Mouse (Mus musculus): ENCODE data around the gene Gpr146. TPM values are rescaled to one million over a fixed set of nuclear protein-coding genes. Genes with fewer than 3 reads are reported as not detected.

Gpr146 gene
- polyA plus RNA-seq, 1 experiment from 2014 or later = 1.8 TPM

DNA sequence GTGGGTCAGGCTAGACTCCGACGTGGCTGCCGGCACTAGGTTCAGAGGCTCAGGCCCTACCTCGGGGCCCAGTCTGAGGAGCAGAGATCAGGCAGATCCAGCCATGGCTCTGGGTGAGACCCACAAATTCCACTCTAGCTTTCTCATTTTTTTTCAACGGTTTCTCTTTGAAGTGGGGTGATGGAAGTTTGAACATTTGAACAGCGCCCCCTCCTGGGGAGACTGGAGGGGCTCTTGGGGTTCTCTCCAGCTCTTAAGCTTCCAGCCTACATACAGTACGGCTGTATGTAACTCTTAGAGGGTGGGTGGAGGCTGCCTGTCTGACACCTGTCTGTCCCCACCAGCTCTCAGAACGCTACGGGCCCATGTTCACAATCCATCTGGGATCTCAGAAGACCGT is 24.0 kb upstream of the Gpr146 start:
- 60% methylated on average over 10 of the region's 10 CpGs for WGBS
- H3K4me1 ChIP-seq (replicated peaks; ENCODE audit: control insufficient read depth, insufficient read depth, low read length) = no peaks in the 10 kb centered on the region
- H3K9me3 ChIP-seq (ENCODE audit: control insufficient read depth, low read length) = no peaks in the 10 kb centered on the region

DNA sequence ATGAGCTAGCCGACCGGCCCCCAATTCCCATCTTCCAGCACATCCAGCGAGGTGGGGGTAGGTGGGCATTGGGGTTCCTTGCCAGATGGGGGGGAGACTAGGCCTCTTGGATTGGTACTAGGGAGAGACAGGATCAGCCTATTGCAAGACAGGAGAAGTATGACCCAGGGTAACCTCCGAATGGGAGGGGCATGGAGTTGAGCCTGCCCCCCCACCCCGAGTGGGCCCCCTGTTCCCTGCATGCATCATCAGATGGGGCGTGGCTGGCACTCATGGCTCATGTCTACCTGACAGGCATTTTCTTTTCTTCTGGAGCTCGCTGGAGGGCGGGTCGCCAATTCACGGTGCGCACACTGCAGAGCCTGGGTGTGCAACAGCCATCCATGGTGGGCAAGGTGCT is 23.6 kb upstream of the Gpr146 start:
- H3K9me3 ChIP-seq (ENCODE audit: control insufficient read depth, low read length) = no peaks in the 10 kb centered on the region
- H3K27me3 ChIP-seq (replicated peaks; ENCODE audit: control insufficient read depth, insufficient read depth, low read length) = no peaks in the 10 kb centered on the region
- no peaks in the 10 kb centered on the region for H3K4me1 ChIP-seq (replicated peaks; ENCODE audit: control insufficient read depth, insufficient read depth, low read length)
- H3K36me3 ChIP-seq (ENCODE audit: control insufficient read depth, insufficient read depth) = no peaks in the 10 kb centered on the region
- H3K4me3 ChIP-seq (replicated peaks; ENCODE audit: low read length) = no peak overlapping the region
- H3K4me2 ChIP-seq (ENCODE audit: low read length) = no peak overlapping the region
- 80% methylated on average over 11 of the region's 11 CpGs for WGBS
- no peak overlapping the region for H3K27ac ChIP-seq (ENCODE audit: low read length)
- ATAC-seq = no peak
- H3K9ac ChIP-seq (replicated peaks; ENCODE audit: low read depth, low read length) = no peak overlapping the region

More for the DNA sequence above, 24.0 kb upstream of the Gpr146 start:
- Histone ChIP-seq H3K4me3 (replicated peaks; ENCODE audit: low read length) (no peak overlapping the region), H3K27me3 (replicated peaks; ENCODE audit: control insufficient read depth, insufficient read depth, low read length) (no peaks in the 10 kb centered on the region), H3K36me3 (ENCODE audit: control insufficient read depth, insufficient read depth) (no peaks in the 10 kb centered on the region), H3K9ac (replicated peaks; ENCODE audit: low read depth, low read length) (no peak overlapping the region), H3K27ac (ENCODE audit: low read length) (no peak overlapping the region), H3K4me2 (ENCODE audit: low read length) (no peak overlapping the region)
- no peak for ATAC-seq

DNA sequence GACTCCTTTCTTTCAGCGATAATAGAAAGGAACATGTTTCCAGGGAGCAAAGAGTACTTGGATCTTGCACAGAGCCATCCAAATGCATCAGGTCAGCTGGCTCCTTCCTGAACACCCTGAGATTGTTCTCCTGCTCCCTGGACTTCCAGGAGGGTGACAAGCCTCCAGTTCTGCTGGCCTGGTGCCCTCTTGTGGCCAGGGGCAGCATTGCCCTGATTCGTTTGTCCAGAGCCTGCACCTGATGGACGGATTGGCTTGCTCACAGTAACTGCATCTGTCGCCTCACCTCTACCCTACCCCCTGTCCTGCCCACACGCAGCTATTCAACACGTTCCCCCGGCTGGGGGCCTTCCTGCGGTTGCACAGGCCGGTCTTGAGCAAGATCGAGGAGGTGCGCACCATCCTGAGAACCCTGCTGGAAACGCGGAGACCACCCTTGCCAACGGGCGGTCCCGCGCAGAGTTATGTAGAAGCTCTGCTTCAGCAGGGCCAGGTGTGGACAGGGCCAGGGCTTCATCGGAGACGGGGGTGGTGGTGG is 22.2 kb upstream of the Gpr146 start:
- no peaks in the 10 kb centered on the region for H3K4me1 ChIP-seq (replicated peaks; ENCODE audit: control insufficient read depth, insufficient read depth, low read length)
- no peak overlapping the region for H3K27ac ChIP-seq (ENCODE audit: low read length)
- WGBS = 39% methylated on average over 19 of the region's 19 CpGs
- H3K4me2 ChIP-seq (ENCODE audit: low read length) = no peak overlapping the region
- no peak overlapping the region for H3K4me3 ChIP-seq (replicated peaks; ENCODE audit: low read length)
- H3K9me3 ChIP-seq (ENCODE audit: control insufficient read depth, low read length) = no peaks in the 10 kb centered on the region
- no peaks in the 10 kb centered on the region for H3K36me3 ChIP-seq (ENCODE audit: control insufficient read depth, insufficient read depth)
- no peak overlapping the region for H3K9ac ChIP-seq (replicated peaks; ENCODE audit: low read depth, low read length)
- H3K27me3 ChIP-seq (replicated peaks; ENCODE audit: control insufficient read depth, insufficient read depth, low read length) = no peaks in the 10 kb centered on the region
- ATAC-seq = no peak

GRCm38 (mm10) chr5:139358653-139359052 is 18.8 kb upstream of the Gpr146 start:
- Histone ChIP-seq H3K36me3 (ENCODE audit: control insufficient read depth, insufficient read depth) (no peaks in the 10 kb centered on the region), H3K4me1 (replicated peaks; ENCODE audit: control insufficient read depth, insufficient read depth, low read length) (no peaks in the 10 kb centered on the region), H3K27ac (ENCODE audit: low read length) (no peak overlapping the region), H3K9me3 (ENCODE audit: control insufficient read depth, low read length) (no peaks in the 10 kb centered on the region), H3K4me3 (replicated peaks; ENCODE audit: low read length) (no peak overlapping the region), H3K4me2 (ENCODE audit: low read length) (no peak overlapping the region), H3K9ac (replicated peaks; ENCODE audit: low read depth, low read length) (no peak overlapping the region), H3K27me3 (replicated peaks; ENCODE audit: control insufficient read depth, insufficient read depth, low read length) (no peaks in the 10 kb centered on the region)
- no peak for ATAC-seq
- WGBS = 83% methylated on average over 2 of the region's 2 CpGs

- Histone ChIP-seq H3K4me2 (ENCODE audit: low read length) (no peak overlapping the region), H3K9ac (replicated peaks; ENCODE audit: low read depth, low read length) (no peak overlapping the region), H3K27me3 (replicated peaks; ENCODE audit: control insufficient read depth, insufficient read depth, low read length) (no peaks in the 10 kb centered on the region), H3K4me1 (replicated peaks; ENCODE audit: control insufficient read depth, insufficient read depth, low read length) (peaks cover under 1% of the 10 kb centered on the region), H3K4me3 (replicated peaks; ENCODE audit: low read length) (no peak overlapping the region), H3K36me3 (ENCODE audit: control insufficient read depth, insufficient read depth) (no peaks in the 10 kb centered on the region), H3K9me3 (ENCODE audit: control insufficient read depth, low read length) (no peaks in the 10 kb centered on the region), H3K27ac (ENCODE audit: low read length) (no peak overlapping the region)
- ATAC-seq = no peak
- 92% methylated on average over 5 of the region's 5 CpGs for WGBS
These were observed 18.3 kb upstream of the Gpr146 start for GRCm38 (mm10) chr5:139359244-139359643.

DNA sequence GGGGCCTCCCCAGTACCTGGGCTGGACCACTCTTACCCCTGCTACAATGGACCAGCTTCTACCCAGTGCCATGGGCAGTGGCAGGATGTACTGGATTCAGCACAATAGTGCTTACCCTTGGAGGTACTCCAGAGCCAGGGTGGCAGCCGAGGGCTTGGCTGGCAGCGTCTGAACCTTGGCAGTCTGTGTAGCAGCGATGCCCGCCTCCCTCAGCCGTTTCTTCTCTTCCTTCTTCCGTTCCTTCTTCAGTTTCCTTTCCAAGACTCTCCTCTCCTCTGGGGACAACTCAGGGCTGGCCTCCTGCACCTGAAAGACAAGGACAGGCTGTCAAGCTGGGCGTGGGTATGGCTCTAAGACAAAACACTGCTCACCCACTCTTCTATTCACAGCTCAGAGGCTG is 13.6 kb upstream of the Gpr146 start:
- Histone ChIP-seq H3K36me3 (ENCODE audit: control insufficient read depth, insufficient read depth) (no peaks in the 10 kb centered on the region), H3K9me3 (ENCODE audit: control insufficient read depth, low read length) (no peaks in the 10 kb centered on the region)

GRCm38 (mm10) chr5:139364260-139364910 is 13.1 kb upstream of the Gpr146 start:
- 38% methylated on average over 12 of the region's 12 CpGs for WGBS
- H3K9ac ChIP-seq (replicated peaks; ENCODE audit: low read depth, low read length) = no peak overlapping the region
- peaks cover 10% of the 10 kb centered on the region for H3K4me1 ChIP-seq (replicated peaks; ENCODE audit: control insufficient read depth, insufficient read depth, low read length)
- no peaks in the 10 kb centered on the region for H3K36me3 ChIP-seq (ENCODE audit: control insufficient read depth, insufficient read depth)
- H3K9me3 ChIP-seq (ENCODE audit: control insufficient read depth, low read length) = no peaks in the 10 kb centered on the region
- no peak overlapping the region for H3K4me3 ChIP-seq (replicated peaks; ENCODE audit: low read length)
- H3K27me3 ChIP-seq (replicated peaks; ENCODE audit: control insufficient read depth, insufficient read depth, low read length) = no peaks in the 10 kb centered on the region
- no peak overlapping the region for H3K4me2 ChIP-seq (ENCODE audit: low read length)
- H3K27ac ChIP-seq (ENCODE audit: low read length) = 0 out of 2 replicates have a peak overlapping the region, but pooled peaks have one; percentile 3
- ATAC-seq = peak; percentile 63

More for the DNA sequence above, 13.6 kb upstream of the Gpr146 start:
- 65% methylated on average over 7 of the region's 7 CpGs for WGBS
- Histone ChIP-seq H3K27ac (ENCODE audit: low read length) (no peak overlapping the region), H3K4me1 (replicated peaks; ENCODE audit: control insufficient read depth, insufficient read depth, low read length) (peaks cover 10% of the 10 kb centered on the region), H3K4me3 (replicated peaks; ENCODE audit: low read length) (no peak overlapping the region), H3K4me2 (ENCODE audit: low read length) (no peak overlapping the region), H3K27me3 (replicated peaks; ENCODE audit: control insufficient read depth, insufficient read depth, low read length) (no peaks in the 10 kb centered on the region), H3K9ac (replicated peaks; ENCODE audit: low read depth, low read length) (no peak overlapping the region)
- no peak for ATAC-seq

DNA sequence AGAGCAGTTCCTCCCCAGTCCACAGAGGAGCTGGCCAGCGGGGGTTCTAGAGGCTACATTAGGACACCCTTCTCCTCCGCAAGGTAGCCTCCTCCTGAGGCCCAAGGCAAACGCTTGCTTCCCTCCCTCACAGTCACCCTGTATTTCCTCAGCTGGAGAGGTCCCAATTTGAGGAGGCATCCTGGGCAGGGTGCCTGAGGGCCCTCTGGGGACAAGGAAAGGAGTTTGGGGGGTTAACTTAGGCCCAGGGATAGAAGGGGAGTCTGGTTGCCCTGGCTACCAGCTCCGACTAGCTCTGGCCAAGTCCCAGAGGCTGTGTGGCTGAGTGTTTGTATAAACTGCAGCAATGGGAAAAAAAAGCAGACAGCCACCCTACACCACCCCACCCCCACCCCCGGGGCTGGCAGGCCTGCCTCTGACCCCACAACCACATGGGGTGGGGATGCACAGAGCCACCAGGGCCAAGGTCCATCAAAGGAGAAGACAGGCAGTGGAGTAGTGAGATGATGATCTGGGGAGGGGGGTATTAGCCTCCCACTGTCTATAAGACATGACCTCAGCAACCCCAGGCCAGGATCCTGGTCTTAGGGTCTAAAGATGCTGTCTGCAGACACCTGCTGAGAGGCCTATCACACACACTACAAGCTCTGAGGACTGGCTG is 12.5 kb upstream of the Gpr146 start:
- Histone ChIP-seq H3K9me3 (ENCODE audit: control insufficient read depth, low read length) (no peaks in the 10 kb centered on the region), H3K9ac (replicated peaks; ENCODE audit: low read depth, low read length) (no peak overlapping the region), H3K36me3 (ENCODE audit: control insufficient read depth, insufficient read depth) (no peaks in the 10 kb centered on the region), H3K4me2 (ENCODE audit: low read length) (no peak overlapping the region), H3K4me3 (replicated peaks; ENCODE audit: low read length) (no peak overlapping the region), H3K27me3 (replicated peaks; ENCODE audit: control insufficient read depth, insufficient read depth, low read length) (no peaks in the 10 kb centered on the region), H3K4me1 (replicated peaks; ENCODE audit: control insufficient read depth, insufficient read depth, low read length) (peaks cover 10% of the 10 kb centered on the region), H3K27ac (ENCODE audit: low read length) (no peak overlapping the region)
- WGBS = 46% methylated on average over 5 of the region's 5 CpGs
- 0 out of 2 replicates have a peak, but pooled peaks have one; percentile 11 for ATAC-seq

DNA sequence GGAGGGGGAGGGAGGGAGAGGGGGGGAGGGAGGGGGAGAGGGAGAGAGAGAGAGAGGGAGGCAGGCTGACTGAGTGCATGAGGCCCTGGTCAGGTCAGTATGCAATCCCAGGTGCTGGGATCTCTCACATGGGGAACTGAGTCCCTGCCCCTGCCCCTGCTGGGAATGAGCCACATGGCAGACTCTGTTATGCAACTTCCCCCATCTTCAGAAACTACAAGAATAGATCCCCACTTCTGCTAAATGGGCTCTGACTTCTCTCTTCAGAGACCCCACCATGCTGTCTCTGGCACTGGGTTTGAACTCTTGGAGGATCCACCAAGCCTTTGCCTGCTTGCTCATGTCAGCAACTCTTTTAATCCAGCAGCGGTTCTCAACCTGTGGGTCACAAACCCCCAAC is 11.7 kb upstream of the Gpr146 start:
- Histone ChIP-seq H3K4me3 (replicated peaks; ENCODE audit: low read length) (no peak overlapping the region), H3K4me1 (replicated peaks; ENCODE audit: control insufficient read depth, insufficient read depth, low read length) (peaks cover 10% of the 10 kb centered on the region), H3K27ac (ENCODE audit: low read length) (no peak overlapping the region), H3K36me3 (ENCODE audit: control insufficient read depth, insufficient read depth) (no peaks in the 10 kb centered on the region), H3K9me3 (ENCODE audit: control insufficient read depth, low read length) (no peaks in the 10 kb centered on the region), H3K27me3 (replicated peaks; ENCODE audit: control insufficient read depth, insufficient read depth, low read length) (no peaks in the 10 kb centered on the region), H3K4me2 (ENCODE audit: low read length) (no peak overlapping the region), H3K9ac (replicated peaks; ENCODE audit: low read depth, low read length) (no peak overlapping the region)
- WGBS = 79% methylated on average over 1 of the region's 1 CpGs
- ATAC-seq = no peak

Data from forebrain, embryonic 16.5 days (tissue).